Mouse (Mus musculus): Measurements from ENCODE around the gene Cgrrf1. TPM values are rescaled to one million over a fixed set of nuclear protein-coding genes. Genes with fewer than 3 reads are reported as not detected.

Gene Cgrrf1
- polyA plus RNA-seq (2012; rRNA removed), result 10.8 and 11.5 TPM in 2 replicates

DNA sequence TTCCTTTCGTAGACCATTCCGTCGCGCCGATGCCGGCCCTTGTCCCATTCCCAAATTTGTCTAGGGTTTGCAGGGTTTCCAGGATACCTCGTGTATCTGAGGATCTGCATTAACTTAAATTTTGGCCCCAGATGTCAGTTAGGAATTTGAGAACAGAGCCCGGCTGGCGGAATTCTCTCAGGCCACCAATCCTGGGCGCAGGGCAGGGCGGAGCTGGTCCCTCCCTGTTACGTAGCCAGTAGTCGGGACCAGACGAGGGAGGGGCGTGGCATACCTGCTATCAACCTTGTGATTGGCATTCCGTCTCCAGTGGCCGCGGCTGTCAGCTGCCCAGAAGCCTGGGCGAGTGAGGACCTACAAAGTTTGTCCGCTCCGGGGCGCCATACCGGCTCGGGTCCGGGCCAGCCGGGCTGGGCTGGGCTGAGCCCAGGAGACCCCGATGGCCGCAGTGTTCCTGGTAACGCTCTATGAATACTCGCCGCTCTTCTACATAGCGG lies at the start of gene Cgrrf1:
TSS of gene Cgrrf1 (plus strand) at position 289 of the 497 bp plus-strand sequence.

DNA sequence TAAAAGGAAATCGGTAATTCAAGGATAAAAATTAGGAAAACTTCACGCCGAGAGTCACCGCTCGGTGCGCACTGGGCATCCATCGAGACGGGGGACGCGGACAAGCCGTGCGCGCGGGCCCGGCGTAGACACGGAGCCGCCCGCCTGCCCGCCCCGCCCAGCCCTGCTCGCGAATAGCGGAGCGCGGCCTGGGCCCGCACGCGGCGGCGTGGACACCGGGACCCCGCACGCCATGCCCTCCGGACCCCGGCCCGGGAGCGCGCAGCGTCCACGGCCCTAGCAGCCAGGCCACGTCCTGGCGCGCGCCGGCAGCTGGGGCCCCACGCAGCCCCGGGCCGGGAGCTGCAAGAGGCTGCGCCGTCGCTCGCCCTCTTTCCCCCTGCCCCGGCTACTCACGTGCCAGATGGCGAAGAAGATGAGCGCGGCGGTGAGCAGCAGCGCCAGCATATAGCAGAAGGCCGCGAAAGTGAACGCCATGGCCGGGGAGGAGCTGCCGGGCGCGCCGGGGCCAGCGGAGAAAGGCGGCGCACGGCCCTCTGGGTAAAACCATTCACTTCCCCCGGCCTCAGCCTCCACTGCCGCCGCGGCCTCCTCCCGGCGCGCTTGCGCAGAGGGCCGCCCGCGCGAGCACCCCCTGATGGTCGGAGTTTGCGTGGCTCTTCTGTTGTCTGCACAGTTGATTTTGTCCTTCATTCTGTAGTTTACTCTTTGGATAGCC lies 44.0 kb upstream of the Cgrrf1 start, which contains the start of gene Cnih1:
TSS of gene Cnih1 (minus strand) at position 625 of the 718 bp plus-strand sequence.

DNA sequence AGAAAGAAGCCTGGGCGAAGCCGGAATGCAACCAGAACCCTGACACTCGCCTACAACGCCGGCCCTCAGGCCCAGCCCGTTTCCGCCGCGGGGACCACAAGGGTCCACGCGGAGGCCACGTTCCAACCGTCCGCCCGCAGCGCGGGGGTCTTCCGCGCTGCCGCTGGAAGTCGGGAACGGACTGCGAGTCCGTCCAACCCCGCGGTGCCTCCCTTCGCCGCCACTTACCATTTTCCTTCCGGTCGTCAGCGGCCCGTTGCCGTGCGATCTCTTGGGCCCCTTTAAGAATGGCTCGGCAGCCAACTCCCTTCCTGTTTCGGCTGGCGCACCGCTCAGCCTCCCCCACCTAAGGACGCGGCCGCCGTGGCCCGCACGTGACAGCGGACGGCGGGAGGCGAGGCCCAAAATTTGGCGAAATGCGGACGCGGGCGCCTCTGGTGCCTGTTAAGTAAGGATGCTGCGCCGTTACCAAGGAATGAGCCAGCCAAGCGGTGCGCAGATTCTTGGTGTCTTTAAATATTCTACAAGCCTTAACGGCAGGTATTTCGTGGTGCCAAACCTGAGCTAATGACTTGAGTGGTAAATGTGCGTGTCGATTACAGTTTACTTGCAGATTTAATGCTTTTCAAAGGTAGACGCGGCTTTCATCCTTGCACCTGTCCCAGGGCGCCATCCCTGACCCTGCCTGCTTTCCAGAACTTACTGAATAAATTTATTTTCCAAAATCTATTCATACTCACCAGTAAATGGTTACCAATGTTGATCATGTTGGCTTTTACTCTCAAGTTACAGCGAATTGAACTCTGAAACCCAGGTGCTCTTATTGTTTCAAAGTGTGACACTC lies 9.8 kb upstream of the Cgrrf1 start, which contains the start of gene Gmfb:
TSS of gene Gmfb (minus strand) at position 370 of the 844 bp plus-strand sequence.

DNA sequence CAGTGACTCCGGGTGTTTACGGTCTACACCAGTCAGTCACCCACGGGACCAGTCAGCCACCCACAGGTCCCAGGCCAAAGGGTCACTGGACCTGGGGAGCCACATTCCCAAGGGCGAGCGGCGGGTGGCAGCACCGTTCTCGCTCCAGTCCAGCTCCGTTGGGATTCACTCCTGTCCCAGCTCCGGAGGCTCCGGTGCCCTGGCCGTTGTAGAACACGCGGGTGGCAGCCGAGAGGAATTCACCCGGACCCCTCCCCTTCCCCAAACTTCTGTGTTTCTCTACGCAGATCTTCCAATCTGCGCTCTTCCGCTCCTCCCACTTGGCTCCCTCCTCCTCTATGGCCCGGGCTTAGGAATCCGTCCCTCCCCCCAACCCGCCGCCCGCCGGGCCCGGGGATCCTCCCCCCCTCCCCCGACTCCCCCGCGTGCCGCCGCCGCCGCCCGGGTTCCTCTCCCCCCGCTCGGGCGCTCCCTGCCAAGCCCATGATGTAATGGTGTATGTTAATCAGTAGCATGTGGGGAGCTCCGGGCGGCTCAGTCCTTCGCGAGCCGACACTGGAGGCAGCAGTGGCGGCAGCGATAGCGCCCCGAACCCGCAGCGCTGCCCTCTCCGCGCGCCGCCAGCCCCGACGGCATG lies 50.6 kb downstream of the Cgrrf1 start, which contains the start of gene Samd4:
TSS of gene Samd4 (plus strand) at position 424 of the 637 bp plus-strand sequence.

Other genes with a start within 250 kb of the Cgrrf1 start
- gene Cdkn3, start 71.6 kb upstream of the Cgrrf1 start, polyA plus RNA-seq (2012; rRNA removed), result 1.8 and 2.1 TPM in 2 replicates
- 66.7 and 97.1 TPM in 2 replicates for gene Cnih1, start 43.7 kb upstream of the Cgrrf1 start, polyA plus RNA-seq (2012; rRNA removed)
- gene Gmfb, start 9.9 kb upstream of the Cgrrf1 start, polyA plus RNA-seq (2012; rRNA removed), result 4.9 and 5.2 TPM in 2 replicates
- 15.5 and 19.0 TPM in 2 replicates for gene Samd4, start 50.7 kb downstream of the Cgrrf1 start, polyA plus RNA-seq (2012; rRNA removed)